Mouse (Mus musculus): ENCODE measurements at regions not wholly inside any gene's neighbourhood (a gene's known extent, or its start where the extent isn't known, plus 50 kb on each side); places are given as distances from the start of the nearest gene placed in this dataset.

- in situ Hi-C loops (cut with MseI, MboI): no loop called here
These were observed 2163.3 kb upstream of the Gm7489 start for GRCm38 (mm10) chr15:51721363-51721762.

- in situ Hi-C loops (cut with MseI, MboI): no loop called here
These were observed 2160.6 kb upstream of the Gm7489 start for GRCm38 (mm10) chr15:51724127-51724526.

- in situ Hi-C loops (cut with MseI, MboI): no loop called here
These were observed 2159.2 kb upstream of the Gm7489 start for GRCm38 (mm10) chr15:51725457-51725856.

GRCm38 (mm10) chr15:51730106-51730505, 2154.6 kb upstream of the Gm7489 start:
- in situ Hi-C loops (cut with MseI, MboI): no loop called here

- in situ Hi-C loops (cut with MseI, MboI): no loop called here
These were observed 2153.8 kb upstream of the Gm7489 start for GRCm38 (mm10) chr15:51730805-51731412.

- in situ Hi-C loops (cut with MseI, MboI): no loop called here
These were observed 2150.5 kb upstream of the Gm7489 start for GRCm38 (mm10) chr15:51734194-51734593.

All from mouse trophoblast stem cell (cell line).